Comparison of ENCODE assay signal across 9 mouse cellular contexts in genomic region chr14:54575631-54576030, GRCm38 (mm10). TPM values are rescaled to one million over a fixed set of nuclear protein-coding genes. Genes with fewer than 3 reads are reported as not detected.
DNase-seq lines count a peak whose midpoint lies in the region; ATAC-seq and TF ChIP-seq lines count a peak whose summit lies in the region.
"Had no signal": no experiment of that assay in that cellular context is flagged by ENCODE, and none has a peak within 500 bp of the region (broad histone marks: within the 10 kb centered on the region; RNA-seq: fewer than 3 reads in every experiment).

No protein-coding gene starts in this region.

- H3K9ac ChIP-seq in heart, postnatal 0 days (replicated peaks; ENCODE audit: low read depth, low read length), result peak overlapping the region; percentile 77
- peak overlapping the region; percentile 94 for H3K9ac ChIP-seq in midbrain, embryonic 11.5 days (ENCODE audit: low read length)

- no peaks in the 10 kb centered on the region for H3K9me3 ChIP-seq in heart, postnatal 0 days (replicated peaks; ENCODE audit: control insufficient read depth, low read length)
- no peaks in the 10 kb centered on the region for H3K9me3 ChIP-seq in midbrain, embryonic 11.5 days (ENCODE audit: control insufficient read depth, low read length)

- peak overlapping the region; percentile 78 for H3K27ac ChIP-seq in heart, postnatal 0 days (ENCODE audit: low read depth)
- H3K27ac ChIP-seq in midbrain, embryonic 11.5 days (ENCODE audit: low read depth, low read length), result peak overlapping the region; percentile 44; the same call in 1 of the 2 replicates

- H3K4me1 ChIP-seq in heart, postnatal 0 days (ENCODE audit: control insufficient read depth, insufficient read depth), result peaks cover 36% of the 10 kb centered on the region
- H3K4me1 ChIP-seq in midbrain, embryonic 11.5 days (ENCODE audit: control insufficient read depth, insufficient read depth, low read length), result peaks cover 42% of the 10 kb centered on the region

- peak; percentile 44 for ATAC-seq in heart, postnatal 0 days (ENCODE audit: insufficient read depth, low read depth)
- ATAC-seq in midbrain, embryonic 11.5 days (ENCODE audit: low FRiP score), result 0 out of 2 replicates have a peak, but pooled peaks have one; percentile 3

- no peaks in the 10 kb centered on the region for H3K27me3 ChIP-seq in heart, postnatal 0 days (ENCODE audit: control insufficient read depth, insufficient read depth, low read length)
- H3K27me3 ChIP-seq in midbrain, embryonic 11.5 days (ENCODE audit: control insufficient read depth, insufficient read depth, low read length), result no peaks in the 10 kb centered on the region

- TF ChIP-seq EP300 in heart, postnatal 0 days (IDR thresholded peaks at IDR 0.05; ENCODE audit: low read depth), result no peak

- peaks cover 12% of the 10 kb centered on the region for H3K36me3 ChIP-seq in heart, postnatal 0 days (replicated peaks; ENCODE audit: control insufficient read depth, insufficient read depth, low read length)
- peaks cover 6% of the 10 kb centered on the region; the same call in 1 of the 2 replicates for H3K36me3 ChIP-seq in midbrain, embryonic 11.5 days (ENCODE audit: control insufficient read depth, insufficient read depth, low read length)

- DNase-seq in cerebellum, postnatal 10 days, result peak; percentile 46 to 59
- no peak for DNase-seq in cerebellum, adult 9-10 months
- DNase-seq in embryo, embryonic 9.5 days (ENCODE audit: extremely low spot score), result peak; percentile 88
- DNase-seq in heart, postnatal 0 days (ENCODE audit: low spot score), result peak; percentile 70
- DNase-seq in kidney, postnatal 36 days, result peak; percentile 88 to 93
- DNase-seq in midbrain, embryonic 11.5 days (ENCODE audit: low spot score, missing footprints), result peak; percentile 96
- DNase-seq in thymus, postnatal 25 days, result peak; percentile 24
- DNase-seq in spleen, postnatal 36 days (ENCODE audit: low spot score in 2 of 2), result no peak

- 2% methylated on average over 39 of the region's 39 CpGs for WGBS in heart, postnatal 0 days
- under 1% methylated on average over 39 of the region's 39 CpGs for WGBS in midbrain, embryonic 11.5 days

- peak overlapping the region; percentile 77 for H3K4me3 ChIP-seq in heart, postnatal 0 days (ENCODE audit: low read depth, low read length)
- H3K4me3 ChIP-seq in midbrain, embryonic 11.5 days (ENCODE audit: low read depth, low read length), result peak overlapping the region; percentile 91

- H3K4me2 ChIP-seq in heart, postnatal 0 days (ENCODE audit: low read depth, low read length), result peak overlapping the region; percentile 88
- peak overlapping the region; percentile 81 for H3K4me2 ChIP-seq in midbrain, embryonic 11.5 days

- no peak for TF ChIP-seq CTCF in heart, postnatal 0 days (IDR thresholded peaks at IDR 0.05; ENCODE audit: low read depth)

RNA-seq across cellular contexts. Expression of gene Ajuba, which starts 1.7 kb away (rescaled TPM):
- total RNA-seq in heart, postnatal 0 days (2014; rRNA removed; ENCODE audit: low replicate concordance), result 24.8 and 32.5 TPM in 2 replicates
- polyA plus RNA-seq in heart, postnatal 0 days (2015; fragmentation: Nextera tagmentation; extraction: Ambion mirVana), result 9.9 and 11.3 TPM in 2 replicates
- 24.3 and 25.1 TPM in 2 replicates for polyA plus RNA-seq in midbrain, embryonic 11.5 days (2014; fragmentation: Nextera tagmentation; extraction: Ambion mirVana)

RNA-seq across cellular contexts. Expression of gene Haus4, which starts 21.2 kb away (rescaled TPM):
- total RNA-seq in heart, postnatal 0 days (2014; rRNA removed; ENCODE audit: low replicate concordance), result 84.6 and 109 TPM in 2 replicates
- polyA plus RNA-seq in heart, postnatal 0 days (2015; fragmentation: Nextera tagmentation; extraction: Ambion mirVana), result 26.3 and 27.0 TPM in 2 replicates
- 35.3 and 41.9 TPM in 2 replicates for polyA plus RNA-seq in midbrain, embryonic 11.5 days (2014; fragmentation: Nextera tagmentation; extraction: Ambion mirVana)

RNA-seq across cellular contexts. Expression of gene 4931414P19Rik, which starts 30.2 kb away (rescaled TPM):
- 5.3 and 12.4 TPM in 2 replicates for total RNA-seq in heart, postnatal 0 days (2014; rRNA removed; ENCODE audit: low replicate concordance)
- polyA plus RNA-seq in heart, postnatal 0 days (2015; fragmentation: Nextera tagmentation; extraction: Ambion mirVana), result 3.3 and 4.0 TPM in 2 replicates
- polyA plus RNA-seq in midbrain, embryonic 11.5 days (2014; fragmentation: Nextera tagmentation; extraction: Ambion mirVana), result 5.9 and 8.5 TPM in 2 replicates

RNA-seq across cellular contexts. Expression of gene Psmb5, which starts 42.2 kb away (rescaled TPM):
- 207 TPM in 2 replicates for total RNA-seq in heart, postnatal 0 days (2014; rRNA removed; ENCODE audit: low replicate concordance)
- polyA plus RNA-seq in heart, postnatal 0 days (2015; fragmentation: Nextera tagmentation; extraction: Ambion mirVana), result 342 and 350 TPM in 2 replicates
- polyA plus RNA-seq in midbrain, embryonic 11.5 days (2014; fragmentation: Nextera tagmentation; extraction: Ambion mirVana), result 396 and 453 TPM in 2 replicates

RNA-seq across cellular contexts. Expression of gene Psmb11, which starts 45.6 kb away (rescaled TPM):
- not detected in 2 replicates for total RNA-seq in heart, postnatal 0 days (2014; rRNA removed; ENCODE audit: low replicate concordance)
- polyA plus RNA-seq in heart, postnatal 0 days (2015; fragmentation: Nextera tagmentation; extraction: Ambion mirVana), result not detected in 2 replicates
- polyA plus RNA-seq in midbrain, embryonic 11.5 days (2014; fragmentation: Nextera tagmentation; extraction: Ambion mirVana), result 0.04 TPM in 1 of 2 replicates, not detected in the other
- polyA plus RNA-seq: large intestine, adult 2 months had no signal

Comparison
In these comparisons a context has a peak if more than half of its experiments do, and no peak if none do; other contexts are left out.
1. DNase-seq: peak in cerebellum, postnatal 10 days (2 of 2), embryo, embryonic 9.5 days (single experiment), heart, postnatal 0 days (single experiment), kidney, postnatal 36 days (2 of 2), midbrain, embryonic 11.5 days (single experiment) and thymus, postnatal 25 days (single experiment); none in cerebellum, adult 9-10 months (single experiment) and spleen, postnatal 36 days (0 of 2).